Mouse (Mus musculus) cerebellum, adult 8-10 months (tissue): ENCODE measurements around the gene Eif4ebp2.

Source experiments
- DNase-seq: peaks from one replicate; pipeline ENCODE4 v3.0.0; 2022

The Eif4ebp2 gene

GRCm38 (mm10) chr10:61380186-61380585 is 72.3 kb downstream of the Eif4ebp2 start:
- no peak for DNase-seq

GRCm38 (mm10) chr10:61379340-61380040 is 73.0 kb downstream of the Eif4ebp2 start:
- no peak for DNase-seq

- DNase-seq = no peak
Observed at GRCm38 (mm10) chr10:61378698-61379097, 73.8 kb downstream of the Eif4ebp2 start.
